Mouse (Mus musculus) olfactory bulb, adult 2 months (tissue): ENCODE results near the gene Rd3.

Experiments used
- CTCF ChIP-seq: fragments of 200-500 bp; IDR thresholded peaks from 2 replicates; pipeline ENCODE4 v1.5.1; 2012; ENCODE audit warnings: low read depth, mild to moderate bottlenecking, low read length, moderate library complexity; ENCODE audit not compliant: insufficient read depth
- POLR2A ChIP-seq: fragments of 200-500 bp; IDR thresholded peaks from 2 replicates; pipeline ENCODE4 v1.6.1; 2012; ENCODE audit warnings: mild to moderate bottlenecking, low read depth, low read length, moderate library complexity; ENCODE audit not compliant: insufficient read depth

- TF ChIP-seq CTCF (no peak), POLR2A (no peak)
Measured at GRCm38 (mm10) chr1:191928345-191928744, 48.8 kb upstream of the Rd3 start.
